8 mouse cellular contexts compared by ENCODE assay signal in genomic region chr8:119910547-119911257, GRCm38 (mm10). TPM values are rescaled to one million over a fixed set of nuclear protein-coding genes. Genes with fewer than 3 reads are reported as not detected.
A peak's percentile ranks its signal among the peaks of the same experiment; 100 is the strongest.
DNase-seq lines count a peak whose midpoint lies in the region; ATAC-seq and TF ChIP-seq lines count a peak whose summit lies in the region.

Gm20388 (plus strand) TSS chr8:119910841.

- H3K4me3 ChIP-seq in embryonic facial prominence, embryonic 13.5 days = peak within 1 kb of the TSS; percentile 81
- peak within 1 kb of the TSS; percentile 80 for H3K4me3 ChIP-seq in kidney, adult 2 months (ENCODE audit: insufficient read depth, low read depth, low read length)
- peak within 1 kb of the TSS; percentile 86 for H3K4me3 ChIP-seq in limb, embryonic 11.5 days (ENCODE audit: low read depth, low read length)
- H3K4me3 ChIP-seq in midbrain, embryonic 13.5 days (replicated peaks) = peak within 1 kb of the TSS; percentile 88
- H3K4me3 ChIP-seq in small intestine, adult 2 months (ENCODE audit: low read depth, low read length) = peak within 1 kb of the TSS; percentile 77

- no peaks in the 10 kb centered on the region for H3K36me3 ChIP-seq in embryonic facial prominence, embryonic 13.5 days
- no peaks in the 10 kb centered on the region for H3K36me3 ChIP-seq in kidney, adult 2 months (ENCODE audit: control insufficient read depth, insufficient read depth, low read length)
- H3K36me3 ChIP-seq in limb, embryonic 11.5 days (ENCODE audit: control insufficient read depth, insufficient read depth, low read length) = no peaks in the 10 kb centered on the region
- no peaks in the 10 kb centered on the region for H3K36me3 ChIP-seq in midbrain, embryonic 13.5 days
- no peaks in the 10 kb centered on the region for H3K36me3 ChIP-seq in small intestine, adult 2 months (ENCODE audit: control insufficient read depth, insufficient read depth, low read length)

- TF ChIP-seq POLR2A in kidney, adult 2 months (IDR thresholded peaks at IDR 0.05; ENCODE audit: low read depth, low read length) = peak; percentile 78
- peak; percentile 68 for TF ChIP-seq POLR2A in small intestine, adult 2 months (IDR thresholded peaks at IDR 0.05; ENCODE audit: low read depth, low read length)

- H3K27me3 ChIP-seq in embryonic facial prominence, embryonic 13.5 days = peaks cover 5% of the 10 kb centered on the region; the same call in 1 of the 2 replicates
- no peaks in the 10 kb centered on the region for H3K27me3 ChIP-seq in kidney, adult 2 months (replicated peaks; ENCODE audit: control insufficient read depth, insufficient read depth, low read length)
- H3K27me3 ChIP-seq in limb, embryonic 11.5 days (ENCODE audit: control insufficient read depth, insufficient read depth, low read length) = no peaks in the 10 kb centered on the region
- 0 out of 2 replicates have a peak, but pooled peaks cover 3% of the 10 kb centered on the region for H3K27me3 ChIP-seq in midbrain, embryonic 13.5 days
- no peaks in the 10 kb centered on the region for H3K27me3 ChIP-seq in small intestine, adult 2 months (ENCODE audit: control insufficient read depth, insufficient read depth, low read length)

- TF ChIP-seq CTCF in kidney, adult 2 months (conservative IDR thresholded peaks at IDR 0.05; ENCODE audit: insufficient read depth, insufficient read length, low read depth, low read length) = no peak
- no peak for TF ChIP-seq CTCF in small intestine, adult 2 months (IDR thresholded peaks at IDR 0.05; ENCODE audit: extremely low read depth, insufficient read length, insufficient replicate concordance, low read depth, low read length)

- peak; percentile 89 for ATAC-seq in embryonic facial prominence, embryonic 13.5 days (ENCODE audit: insufficient number of reproducible peaks, insufficient read depth, low FRiP score, low TSS enrichment, low read depth)
- peak; percentile 89 for ATAC-seq in limb, embryonic 11.5 days (ENCODE audit: insufficient number of reproducible peaks, low FRiP score, low TSS enrichment, low read depth)
- ATAC-seq in midbrain, embryonic 13.5 days = peak; percentile 98

- peak within 1 kb of the TSS; percentile 93 for H3K4me2 ChIP-seq in embryonic facial prominence, embryonic 13.5 days
- peak within 1 kb of the TSS; percentile 80 for H3K4me2 ChIP-seq in limb, embryonic 11.5 days (ENCODE audit: low read depth, severe bottlenecking)
- H3K4me2 ChIP-seq in midbrain, embryonic 13.5 days (replicated peaks) = peak within 1 kb of the TSS; percentile 84

- peak within 1 kb of the TSS; percentile 95 for H3K9ac ChIP-seq in embryonic facial prominence, embryonic 13.5 days
- H3K9ac ChIP-seq in limb, embryonic 11.5 days (ENCODE audit: low read length) = peak within 1 kb of the TSS; percentile 94
- peak within 1 kb of the TSS; percentile 92 for H3K9ac ChIP-seq in midbrain, embryonic 13.5 days (replicated peaks)

- peak; percentile 79 for DNase-seq in 3T3-L1 (ENCODE audit: low read depth, low spot score)
- peak; percentile 84 to 90 for DNase-seq in adrenal gland, postnatal 4 days (ENCODE audit: low spot score in 2 of 2)
- peak; percentile 92 to 95 for DNase-seq in heart, adult 18-20 months
- peak; percentile 94 for DNase-seq in kidney, adult 2 months
- peak; percentile 92 for DNase-seq in limb, embryonic 11.5 days (ENCODE audit: low spot score)

- no peaks in the 10 kb centered on the region for H3K9me3 ChIP-seq in embryonic facial prominence, embryonic 13.5 days
- H3K9me3 ChIP-seq in limb, embryonic 11.5 days (ENCODE audit: control insufficient read depth, low read length) = no peaks in the 10 kb centered on the region
- H3K9me3 ChIP-seq in midbrain, embryonic 13.5 days = no peaks in the 10 kb centered on the region

- H3K27ac ChIP-seq in embryonic facial prominence, embryonic 13.5 days = peak within 1 kb of the TSS; percentile 93
- H3K27ac ChIP-seq in kidney, adult 2 months (ENCODE audit: insufficient read depth, low read depth, low read length) = peak within 1 kb of the TSS; percentile 87
- peak within 1 kb of the TSS; percentile 82; the same call in 1 of the 2 replicates for H3K27ac ChIP-seq in limb, embryonic 11.5 days (replicated peaks; ENCODE audit: low read depth, low read length)
- H3K27ac ChIP-seq in midbrain, embryonic 13.5 days = peak within 1 kb of the TSS; percentile 94
- peak within 1 kb of the TSS; percentile 77 for H3K27ac ChIP-seq in small intestine, adult 2 months (ENCODE audit: insufficient read depth, low read depth, low read length)

- WGBS in embryonic facial prominence, embryonic 13.5 days = under 1% methylated on average over 83 of the region's 97 CpGs
- WGBS in kidney, adult 2 months = under 1% methylated on average over 94 of the region's 97 CpGs
- under 1% methylated on average over 86 of the region's 97 CpGs for WGBS in limb, embryonic 11.5 days
- WGBS in midbrain, embryonic 13.5 days = under 1% methylated on average over 96 of the region's 97 CpGs
- under 1% methylated on average over 97 of the region's 97 CpGs for WGBS in small intestine, adult 2 months

- peaks cover 42% of the 10 kb centered on the region for H3K4me1 ChIP-seq in embryonic facial prominence, embryonic 13.5 days
- H3K4me1 ChIP-seq in kidney, adult 2 months (ENCODE audit: control insufficient read depth, insufficient read depth, low read length) = peaks cover 30% of the 10 kb centered on the region
- peaks cover 18% of the 10 kb centered on the region for H3K4me1 ChIP-seq in limb, embryonic 11.5 days (ENCODE audit: control insufficient read depth, insufficient read depth, low read length)
- H3K4me1 ChIP-seq in midbrain, embryonic 13.5 days (replicated peaks) = peaks cover 48% of the 10 kb centered on the region
- H3K4me1 ChIP-seq in small intestine, adult 2 months (ENCODE audit: control insufficient read depth, insufficient read depth, insufficient read length, low read length) = peaks cover 18% of the 10 kb centered on the region; the same call in 1 of the 2 replicates

RNA-seq across cellular contexts. Expression of gene Gm20388, which starts in this region (rescaled TPM):
- 1 to 10 TPM in 1 of 2 experiments, not detected in 1; 8.8 TPM for total RNA-seq in adrenal gland, postnatal 4 days (2021)
- polyA plus RNA-seq in embryonic facial prominence, embryonic 13.5 days (2015; fragmentation: Nextera tagmentation; extraction: Ambion mirVana) = 7.1 TPM in 1 of 2 replicates, not detected in the other
- total RNA-seq in heart, adult 18-20 months (2021) = 1 to 10 TPM in 1 of 2 experiments, not detected in 1; 4.0 TPM
- polyA plus RNA-seq in kidney, adult 2 months (2012; rRNA removed) = 49.7 and 53.6 TPM in 2 replicates
- not detected in 2 replicates for polyA plus RNA-seq in limb, embryonic 11.5 days (2014; fragmentation: Nextera tagmentation; extraction: Ambion mirVana)
- 4.4 and 10.3 TPM in 2 replicates for polyA plus RNA-seq in midbrain, embryonic 13.5 days (2015; fragmentation: Nextera tagmentation; extraction: Ambion mirVana)
- 21.9 and 37.3 TPM in 2 replicates for polyA plus RNA-seq in small intestine, adult 2 months (2012; rRNA removed)

Comparison
In these comparisons a context has a peak if more than half of its experiments do, and no peak if none do; other contexts are left out.
1. Peak in every context shown above with its lines: DNase-seq, ATAC-seq, H3K4me3 ChIP-seq and H3K27ac ChIP-seq.
2. Peak in DNase-seq, ATAC-seq, H3K4me3 ChIP-seq, H3K27ac ChIP-seq, H3K9ac ChIP-seq and H3K4me2 ChIP-seq in limb, embryonic 11.5 days; RNA of the gene not detected or under 1 TPM.